Mouse (Mus musculus) thymus, adult 2 months (tissue): ENCODE results near the gene Cdh23.

Experiments
- CTCF ChIP-seq: fragments of 200-500 bp; IDR thresholded peaks from 2 replicates; pipeline ENCODE4 v1.5.1; 2012; ENCODE audit warnings: mild to moderate bottlenecking, control low read depth, low read length, moderate library complexity, borderline replicate concordance; ENCODE audit not compliant: control insufficient read depth, poor library complexity, insufficient read depth; ENCODE audit errors: extremely low read depth
- POLR2A ChIP-seq: fragments of 200-500 bp; IDR thresholded peaks from 2 replicates; pipeline ENCODE4 v1.6.1; 2012; ENCODE audit warnings: mild to moderate bottlenecking, low read length, control low read depth, moderate library complexity; ENCODE audit not compliant: control insufficient read depth, poor library complexity, insufficient read depth; ENCODE audit errors: extremely low read depth

DNA sequence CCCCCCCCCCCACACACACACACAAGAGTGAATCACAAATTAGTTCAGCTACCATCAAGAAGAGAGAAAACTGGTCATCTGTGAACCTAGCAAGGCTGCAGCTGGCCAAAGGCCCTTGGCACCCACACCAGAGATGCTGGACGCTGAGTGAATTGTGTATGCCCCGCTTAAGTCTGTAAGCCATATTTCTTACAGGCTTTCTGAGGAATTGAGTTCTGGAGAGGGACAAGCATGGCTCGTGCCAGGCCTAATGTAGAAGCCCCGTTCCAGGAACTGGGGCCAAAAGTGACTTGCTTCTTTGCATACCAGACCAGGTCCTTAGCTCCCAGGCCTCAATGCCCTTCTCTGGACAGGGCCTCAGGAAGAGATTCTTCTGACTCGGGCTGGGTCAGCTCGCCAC is 132.2 kb downstream of the Cdh23 start:
- no peak for TF ChIP-seq CTCF
- no peak for TF ChIP-seq POLR2A
